Mouse (Mus musculus) MEL (cell line): ENCODE data around the gene Nr2f2. TPM values are rescaled to one million over a fixed set of nuclear protein-coding genes. Genes with fewer than 3 reads are reported as not detected.

ENCODE experiments used
- DNase-seq: peaks from one replicate; pipeline ENCODE4 v3.0.0; 2011; ENCODE audit warnings: low read depth, low spot score
- H3K27ac ChIP-seq: 2 replicates; pipeline ENCODE4 v1.5.1; 2012; ENCODE audit warnings: low read depth, mild to moderate bottlenecking, control low read depth, low read length, moderate library complexity; ENCODE audit not compliant: control insufficient read depth
- H3K27me3 ChIP-seq, 2 experiments: fragments of 150-350 bp in 1 of 2; sonication (generic) in 1 of 2; 2 replicates each; pipeline ENCODE4 v1.6.1; 2012; ENCODE audit warnings: low read length in 2 of 2, mild to moderate bottlenecking in 2 of 2, improper control_type of control experiment in 1 of 2, moderate library complexity in 1 of 2; ENCODE audit not compliant: insufficient read depth in 2 of 2, control insufficient read depth in 1 of 2
- H3K36me3 ChIP-seq, 2 experiments: 2 replicates each; pipeline ENCODE4 v1.6.1; 2012 to 2014; ENCODE audit warnings: low read length in 2 of 2, improper control_type of control experiment in 1 of 2, inconsistent platforms in 1 of 2, mild to moderate bottlenecking in 1 of 2; ENCODE audit not compliant: insufficient read depth in 2 of 2, control insufficient read depth in 1 of 2
- H3K4me1 ChIP-seq, 2 experiments: fragments of 150-350 bp in 1 of 2; sonication (generic) in 1 of 2; 2 replicates each; pipeline ENCODE4 v1.6.1; 2012; ENCODE audit warnings: low read length in 2 of 2, improper control_type of control experiment in 1 of 2, mild to moderate bottlenecking in 1 of 2; ENCODE audit not compliant: insufficient read depth in 2 of 2, control insufficient read depth in 1 of 2
- H3K4me3 ChIP-seq, 2 experiments: fragments of 150-350 bp in 1 of 2; sonication (generic) in 1 of 2; 2 replicates each; pipeline ENCODE4 v1.5.1; 2012; ENCODE audit warnings: low read depth in 2 of 2, low read length in 2 of 2, mild to moderate bottlenecking in 2 of 2, moderate library complexity in 2 of 2, control low read depth in 1 of 2, improper control_type of control experiment in 1 of 2; ENCODE audit not compliant: control insufficient read depth in 1 of 2, insufficient read depth in 1 of 2
- H3K79me2 ChIP-seq: 2 replicates; pipeline ENCODE4 v1.6.1; 2012; ENCODE audit warnings: mild to moderate bottlenecking, low read length, moderate library complexity; ENCODE audit not compliant: control insufficient read depth, poor library complexity, insufficient read depth
- H3K9ac ChIP-seq: 2 replicates; pipeline ENCODE4 v1.6.1; 2012; ENCODE audit warnings: low read depth, mild to moderate bottlenecking, control low read depth, low read length, moderate library complexity; ENCODE audit not compliant: control insufficient read depth, poor library complexity, severe bottlenecking
- H3K9me3 ChIP-seq: fragments of 150-350 bp; sonication (generic); replicated peaks from 2 replicates; pipeline ENCODE4 v1.6.1; 2012; ENCODE audit warnings: mild to moderate bottlenecking, low read length, improper control_type of control experiment, moderate library complexity; ENCODE audit not compliant: insufficient read depth
- BHLHE40 ChIP-seq: IDR thresholded peaks from 2 replicates; pipeline ENCODE4 v1.6.1; 2012; ENCODE audit warnings: low read depth, mild to moderate bottlenecking, inconsistent platforms, low read length, improper control_type of control experiment, borderline replicate concordance
- E2F4 ChIP-seq: IDR thresholded peaks from 2 replicates; pipeline ENCODE4 v1.6.1; 2011; ENCODE audit warnings: low read depth, low read length, improper control_type of control experiment, borderline replicate concordance
- ELF1 ChIP-seq: IDR thresholded peaks from 2 replicates; pipeline ENCODE4 v1.6.1; 2014; ENCODE audit warnings: low read depth, mild to moderate bottlenecking, inconsistent platforms, low read length, improper control_type of control experiment, moderate library complexity
- ETS1 ChIP-seq: IDR thresholded peaks from 2 replicates; pipeline ENCODE4 v1.6.1; 2012; ENCODE audit warnings: low read depth, mild to moderate bottlenecking, inconsistent platforms, low read length, improper control_type of control experiment, moderate library complexity
- GABPA ChIP-seq: IDR thresholded peaks from 2 replicates; pipeline ENCODE4 v1.6.1; 2012; ENCODE audit warnings: low read depth, mild to moderate bottlenecking, inconsistent platforms, low read length, improper control_type of control experiment, moderate library complexity
- MEF2A ChIP-seq: IDR thresholded peaks from 2 replicates; pipeline ENCODE4 v1.6.1; 2014; ENCODE audit warnings: low read depth, mild to moderate bottlenecking, inconsistent platforms, low read length, improper control_type of control experiment; ENCODE audit not compliant: poor library complexity, insufficient replicate concordance, severe bottlenecking; ENCODE audit errors: extremely low read depth
- MYB ChIP-seq: IDR thresholded peaks from 2 replicates; pipeline ENCODE4 v1.6.1; 2011; ENCODE audit warnings: mild to moderate bottlenecking, low read depth, low read length, improper control_type of control experiment
- MYC ChIP-seq: IDR thresholded peaks from 2 replicates; pipeline ENCODE4 v1.6.1; 2011; ENCODE audit warnings: low read depth, mild to moderate bottlenecking, low read length, improper control_type of control experiment, moderate library complexity
- NELFE ChIP-seq: IDR thresholded peaks from 2 replicates; pipeline ENCODE4 v1.6.1; 2011; ENCODE audit warnings: low read depth, low read length, improper control_type of control experiment
- NRF1 ChIP-seq: IDR thresholded peaks from 2 replicates; pipeline ENCODE4 v1.6.1; 2014; ENCODE audit warnings: low read depth, mild to moderate bottlenecking, inconsistent platforms, low read length, improper control_type of control experiment, moderate library complexity; ENCODE audit not compliant: poor library complexity, insufficient read depth, severe bottlenecking
- POLR2A ChIP-seq, 2 experiments: IDR thresholded peaks; 2 replicates each; pipeline ENCODE4 v1.6.1; 2011 to 2012; ENCODE audit warnings: low read length in 2 of 2, mild to moderate bottlenecking in 2 of 2, control low read depth in 1 of 2, improper control_type of control experiment in 1 of 2, low read depth in 1 of 2, moderate library complexity in 1 of 2; ENCODE audit not compliant: control insufficient read depth in 1 of 2, insufficient read depth in 1 of 2, poor library complexity in 1 of 2
- POLR2AphosphoS2 ChIP-seq: IDR thresholded peaks from 2 replicates; pipeline ENCODE4 v1.6.1; 2011; ENCODE audit warnings: low read length, improper control_type of control experiment
- SMC3 ChIP-seq: IDR thresholded peaks from 2 replicates; pipeline ENCODE4 v1.6.1; 2011; ENCODE audit warnings: low read depth, low read length, improper control_type of control experiment
- TCF12 ChIP-seq: IDR thresholded peaks from 2 replicates; pipeline ENCODE4 v1.6.1; 2014; ENCODE audit warnings: low read depth, mild to moderate bottlenecking, inconsistent platforms, low read length, improper control_type of control experiment, moderate library complexity
- USF2 ChIP-seq, 2 experiments: IDR thresholded peaks; 2 replicates each; pipeline ENCODE4 v1.6.1; 2011 to 2012; ENCODE audit warnings: improper control_type of control experiment in 2 of 2, low read length in 2 of 2, borderline replicate concordance in 1 of 2, inconsistent platforms in 1 of 2, low read depth in 1 of 2, mild to moderate bottlenecking in 1 of 2; ENCODE audit not compliant: insufficient read depth in 1 of 2
- ZNF384 ChIP-seq: IDR thresholded peaks from 2 replicates; pipeline ENCODE4 v1.6.1; 2012; ENCODE audit warnings: low read depth, mild to moderate bottlenecking, inconsistent platforms, low read length, improper control_type of control experiment
- polyA plus RNA-seq, 2 experiments: library from polyadenylated mRNA; stranded (reverse) in 1 of 2; unstranded in 1 of 2; fragments of >175 nt in 1 of 2; fragments of >200 nt in 1 of 2; gene quantifications; 2 replicates each; pipeline versions ENCODE4 v1.2.1 to v1.2.4; 2012; ENCODE audit warnings: low replicate concordance in 2 of 2, low read depth in 1 of 2; ENCODE audit not compliant: insufficient read length in 2 of 2, insufficient read depth in 1 of 2, missing spikeins in 1 of 2
- total RNA-seq: library from RNA; depleted of rRNA; stranded (reverse); fragments of 300-350 nt; gene quantifications from 2 replicates; pipeline ENCODE4 v1.2.3, GENCODE M21; 2012

Gene Nr2f2
- total and polyA plus RNA-seq, 3 experiments, result not detected

DNA sequence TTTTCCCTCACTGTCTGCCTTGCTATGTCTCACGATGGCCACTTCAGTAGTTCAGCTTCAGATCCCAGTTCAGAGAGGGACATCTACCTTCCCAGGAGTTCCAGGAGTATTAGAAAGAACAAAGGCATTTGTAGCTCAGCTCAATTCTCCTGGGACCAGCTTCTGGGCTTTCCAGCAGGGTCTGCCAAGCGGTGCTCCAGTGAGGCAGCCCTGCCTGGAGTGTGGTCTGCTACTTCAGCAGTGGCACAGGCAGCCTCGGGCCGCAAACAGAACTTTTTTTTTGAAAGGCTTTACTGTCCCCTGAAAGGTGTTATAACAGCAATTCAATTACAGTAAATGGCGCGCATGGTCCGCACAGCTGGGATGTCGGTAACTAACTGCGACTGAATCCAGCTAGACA, 42.5 kb downstream of the Nr2f2 start:
- H3K4me1 ChIP-seq, result no peaks in the 10 kb centered on the region
- TF ChIP-seq MYB, result no peak
- TF ChIP-seq ELF1, result no peak
- TF ChIP-seq MEF2A, result no peak
- TF ChIP-seq ZNF384, result no peak
- no peak for TF ChIP-seq TCF12
- TF ChIP-seq BHLHE40, result no peak
- no peak for TF ChIP-seq MYC
- TF ChIP-seq SMC3, result no peak
- TF ChIP-seq NRF1, result no peak
- no peak for TF ChIP-seq POLR2AphosphoS2
- no peak for TF ChIP-seq GABPA
- TF ChIP-seq E2F4, result no peak
- no peak for TF ChIP-seq POLR2A (IDR thresholded peaks at IDR 0.05; ENCODE audit: control insufficient read depth in 1 of 2, insufficient read depth in 1 of 2, low read depth in 1 of 2, low read length in 2 of 2, poor library complexity in 1 of 2)
- no peak for TF ChIP-seq USF2 (IDR thresholded peaks at IDR 0.05; ENCODE audit: borderline replicate concordance in 1 of 2, insufficient read depth in 1 of 2, low read depth in 1 of 2, low read length in 2 of 2)
- TF ChIP-seq NELFE, result no peak
- TF ChIP-seq ETS1, result no peak
- TF ChIP-seq, all 39 proteins: peak for 0
- Histone ChIP-seq H3K79me2 (no peaks in the 10 kb centered on the region), H3K27me3 (no peaks in the 10 kb centered on the region), H3K9ac (no peak overlapping the region), H3K4me3 (no peak overlapping the region), H3K9me3 (no peaks in the 10 kb centered on the region), H3K36me3 (no peaks in the 10 kb centered on the region), H3K27ac (no peak overlapping the region)
- DNase-seq, result no peak

DNA sequence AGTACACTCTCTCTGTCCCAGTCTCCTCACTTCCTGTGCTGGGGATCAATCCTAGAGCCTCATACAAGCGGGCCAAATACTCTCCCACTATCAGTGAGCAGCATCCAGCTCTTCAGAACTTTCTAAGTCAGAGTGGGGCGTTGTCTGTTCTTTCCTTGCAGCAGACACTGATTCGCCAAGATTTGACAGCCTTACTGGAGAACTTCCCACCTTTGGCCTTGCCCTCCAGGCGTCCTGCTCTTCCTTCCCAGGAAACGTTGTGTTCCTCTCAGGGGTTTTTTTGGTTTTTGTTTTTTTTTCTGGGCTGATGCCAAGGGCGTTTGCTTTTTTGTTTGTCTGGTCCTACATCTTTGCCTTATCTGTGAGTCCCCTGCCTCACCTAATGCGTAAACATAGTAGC, 60.8 kb downstream of the Nr2f2 start:
- no peaks in the 10 kb centered on the region for H3K9me3 ChIP-seq
- H3K4me1 ChIP-seq, result no peaks in the 10 kb centered on the region

More for the DNA sequence above, 60.8 kb downstream of the Nr2f2 start:
- TF ChIP-seq POLR2A (IDR thresholded peaks at IDR 0.05; ENCODE audit: control insufficient read depth in 1 of 2, insufficient read depth in 1 of 2, low read depth in 1 of 2, low read length in 2 of 2, poor library complexity in 1 of 2) (no peak), MYB (no peak)
- no peak for DNase-seq
- no peak overlapping the region for H3K4me3 ChIP-seq
- H3K79me2 ChIP-seq, result no peaks in the 10 kb centered on the region
- no peaks in the 10 kb centered on the region for H3K27me3 ChIP-seq
- H3K36me3 ChIP-seq, result no peaks in the 10 kb centered on the region
- no peak overlapping the region for H3K27ac ChIP-seq
- no peak overlapping the region for H3K9ac ChIP-seq
